Mouse (Mus musculus): ENCODE measurements around the gene Rnpc3. TPM values are rescaled to one million over a fixed set of nuclear protein-coding genes. Genes with fewer than 3 reads are reported as not detected.

Rnpc3 gene
- polyA plus RNA-seq, 1 experiment from 2014 or later = 50.9 TPM

Other genes starting within 250 kb of the Rnpc3 start
- gene Amy2a1, start 97.7 kb downstream of the Rnpc3 start, polyA plus RNA-seq (2015; fragmentation: Nextera tagmentation; extraction: Ambion mirVana) = not detected in 2 replicates
- gene Amy1, start 23.4 kb downstream of the Rnpc3 start, polyA plus RNA-seq (2015; fragmentation: Nextera tagmentation; extraction: Ambion mirVana) = 11.6 and 13.1 TPM in 2 replicates

Data from neural tube, embryonic 13.5 days (tissue).